Mouse (Mus musculus) E14TG2a.4 (cell line): ENCODE measurements at regions not wholly inside any gene's neighbourhood (a gene's known extent, or its start where the extent isn't known, plus 50 kb on each side); places are given as distances from the start of the nearest gene placed in this dataset.

Experiments used
- H3K27me3 ChIP-seq: 2 replicates; pipeline ENCODE4 v1.6.1; 2014; ENCODE audit warnings: low read length, control low read depth; ENCODE audit not compliant: insufficient read depth
- H3K36me3 ChIP-seq: 2 replicates; pipeline ENCODE4 v1.6.1; 2014; ENCODE audit warnings: low read length, control low read depth; ENCODE audit not compliant: insufficient read depth
- H3K4me1 ChIP-seq: replicated peaks from 2 replicates; pipeline ENCODE4 v1.6.1; 2014; ENCODE audit warnings: low read depth, low read length, control low read depth
- H3K4me3 ChIP-seq: replicated peaks from 2 replicates; pipeline ENCODE4 v1.5.1; 2014; ENCODE audit warnings: mild to moderate bottlenecking, low read length
- H3K9me3 ChIP-seq: 2 replicates; pipeline ENCODE4 v1.6.1; 2014; ENCODE audit warnings: low read length, control low read depth
- CTCF ChIP-seq: conservative IDR thresholded peaks from 2 replicates; pipeline ENCODE4 v1.5.1; 2014; ENCODE audit warnings: low read length
- NANOG ChIP-seq: IDR thresholded peaks from 2 replicates; pipeline ENCODE4 v1.6.1; 2014; ENCODE audit warnings: borderline replicate concordance, low read length, mixed read lengths
- POU5F1 ChIP-seq: IDR thresholded peaks from 2 replicates; pipeline ENCODE4 v1.6.1; 2014; ENCODE audit warnings: low read length, borderline replicate concordance

DNA sequence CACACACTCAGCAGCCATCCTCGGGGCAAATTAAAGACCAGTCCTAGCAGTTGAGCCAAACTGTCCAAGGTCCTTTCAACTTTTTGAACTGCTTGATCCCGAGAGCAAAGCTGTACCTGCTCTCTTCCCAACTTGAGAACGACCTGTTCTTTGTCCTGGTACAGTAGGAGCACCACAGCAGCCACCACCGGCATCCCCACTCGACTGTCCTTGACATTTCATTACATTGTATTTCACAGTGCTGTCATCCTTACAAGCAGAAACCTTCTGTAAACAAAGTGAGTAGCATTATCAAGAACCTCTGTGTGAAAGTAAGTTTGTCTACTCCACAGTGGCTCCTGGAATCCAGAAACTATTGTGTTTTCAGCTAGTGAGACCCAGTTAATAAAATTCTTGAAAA is 240.2 kb upstream of the Zfp462 start:
- Histone ChIP-seq H3K36me3 (no peaks in the 10 kb centered on the region), H3K9me3 (no peaks in the 10 kb centered on the region), H3K27me3 (no peaks in the 10 kb centered on the region), H3K4me3 (no peak overlapping the region), H3K4me1 (no peaks in the 10 kb centered on the region)
- TF ChIP-seq POU5F1 (no peak), NANOG (no peak)

DNA sequence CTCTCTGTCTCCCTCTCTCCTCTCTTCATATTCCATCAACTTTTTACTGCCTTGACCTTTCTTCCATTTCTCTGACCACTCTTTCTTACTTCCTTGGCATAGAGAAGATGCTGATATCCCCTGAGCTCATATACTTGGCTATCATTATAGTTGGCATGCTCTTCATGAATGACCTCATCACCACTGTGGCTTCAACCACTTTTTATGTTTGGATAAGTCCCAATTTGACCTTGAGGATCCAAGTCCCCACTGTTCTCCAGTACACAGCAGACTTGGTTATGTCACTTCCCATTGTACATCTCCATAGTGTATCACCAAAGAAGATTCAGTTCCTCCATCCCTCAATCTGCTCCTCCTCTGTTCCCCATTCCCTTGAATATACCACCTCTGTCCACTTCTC is 235.1 kb upstream of the Zfp462 start:
- no peaks in the 10 kb centered on the region for H3K9me3 ChIP-seq
- no peak overlapping the region for H3K4me3 ChIP-seq
- H3K36me3 ChIP-seq: no peaks in the 10 kb centered on the region
- H3K27me3 ChIP-seq: no peaks in the 10 kb centered on the region
- TF ChIP-seq NANOG (no peak), POU5F1 (no peak), CTCF (no peak)
- H3K4me1 ChIP-seq: no peaks in the 10 kb centered on the region

DNA sequence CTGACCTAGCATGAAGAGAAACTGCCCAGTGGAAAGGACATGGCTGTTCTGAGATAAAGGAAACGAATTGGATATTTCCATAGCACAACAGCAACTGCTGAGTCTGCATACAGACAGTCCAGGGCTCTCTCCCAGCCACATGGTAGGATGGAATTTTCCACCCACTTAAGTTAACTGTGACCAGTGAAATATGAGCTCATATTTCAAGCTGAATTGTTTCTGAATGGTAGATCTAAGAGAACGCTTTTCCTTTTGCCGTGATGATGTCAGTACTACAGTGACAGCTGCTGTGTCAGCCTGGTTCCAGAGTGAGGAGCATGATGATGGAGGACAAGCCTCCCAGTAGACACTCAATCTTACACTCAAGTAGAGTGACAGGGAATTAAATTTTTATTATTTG is 231.9 kb upstream of the Zfp462 start:
- Histone ChIP-seq H3K9me3 (no peaks in the 10 kb centered on the region), H3K36me3 (no peaks in the 10 kb centered on the region), H3K4me1 (no peaks in the 10 kb centered on the region), H3K27me3 (no peaks in the 10 kb centered on the region), H3K4me3 (no peak overlapping the region)
- no peak for TF ChIP-seq CTCF
- TF ChIP-seq NANOG: no peak
- TF ChIP-seq POU5F1: no peak

DNA sequence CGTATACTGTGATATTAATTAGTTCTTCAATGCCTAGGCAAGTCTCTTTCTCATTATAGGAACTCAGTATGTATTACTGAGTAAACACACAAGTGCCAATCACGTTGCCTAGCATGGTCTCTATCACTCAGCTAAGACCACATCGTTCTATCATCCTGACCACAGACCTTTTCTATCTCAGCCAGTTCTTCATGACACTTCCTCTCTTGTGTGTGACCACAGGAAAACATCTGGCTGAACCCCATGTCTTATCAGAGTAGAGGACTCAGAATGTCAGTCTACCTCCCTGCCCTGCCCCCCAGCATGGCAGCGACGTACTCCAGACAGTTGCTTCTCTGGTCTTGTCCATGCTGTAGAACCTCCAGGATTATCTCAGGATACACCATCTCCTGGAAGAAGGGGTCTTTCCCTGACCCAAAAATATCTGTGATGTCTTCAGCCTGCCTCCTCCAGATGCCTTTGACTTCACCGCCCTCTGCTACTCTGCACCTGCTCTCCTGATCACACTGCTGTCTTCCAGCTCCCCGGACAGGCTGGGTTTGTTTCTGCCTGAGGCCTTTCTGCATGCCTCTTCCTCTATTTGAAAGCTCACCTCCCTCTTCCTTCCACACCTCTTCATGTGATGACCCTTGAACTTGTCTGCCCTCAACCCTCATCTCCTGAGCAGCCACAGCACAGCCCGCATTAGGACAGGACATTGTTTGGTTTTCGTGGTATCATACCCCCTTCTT is 230.1 kb upstream of the Zfp462 start:
- Histone ChIP-seq H3K4me1 (no peaks in the 10 kb centered on the region), H3K9me3 (no peaks in the 10 kb centered on the region), H3K36me3 (no peaks in the 10 kb centered on the region), H3K27me3 (no peaks in the 10 kb centered on the region), H3K4me3 (no peak overlapping the region)
- TF ChIP-seq CTCF (no peak), NANOG (no peak), POU5F1 (no peak)

DNA sequence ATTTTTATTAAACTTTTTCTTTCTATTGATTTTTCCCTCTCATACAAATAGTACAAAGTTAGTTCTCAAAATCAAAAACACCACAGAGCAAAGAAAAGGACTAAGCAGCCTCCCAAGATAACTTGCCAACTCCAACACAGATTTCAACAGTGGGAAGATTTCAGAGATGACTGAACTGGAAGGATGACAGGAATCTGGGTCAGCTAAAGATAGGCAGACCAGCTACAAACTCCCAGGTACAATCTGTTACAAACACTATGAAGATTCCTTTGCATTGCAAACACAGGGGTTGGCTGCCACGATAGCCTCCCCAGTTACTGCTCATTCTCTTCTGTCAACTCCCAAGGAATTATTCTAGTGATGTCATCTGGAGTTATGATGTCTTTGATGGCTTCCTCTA is 226.8 kb upstream of the Zfp462 start:
- no peak for TF ChIP-seq NANOG
- TF ChIP-seq POU5F1: no peak
- TF ChIP-seq CTCF: no peak
- Histone ChIP-seq H3K36me3 (no peaks in the 10 kb centered on the region), H3K4me3 (no peak overlapping the region)

DNA sequence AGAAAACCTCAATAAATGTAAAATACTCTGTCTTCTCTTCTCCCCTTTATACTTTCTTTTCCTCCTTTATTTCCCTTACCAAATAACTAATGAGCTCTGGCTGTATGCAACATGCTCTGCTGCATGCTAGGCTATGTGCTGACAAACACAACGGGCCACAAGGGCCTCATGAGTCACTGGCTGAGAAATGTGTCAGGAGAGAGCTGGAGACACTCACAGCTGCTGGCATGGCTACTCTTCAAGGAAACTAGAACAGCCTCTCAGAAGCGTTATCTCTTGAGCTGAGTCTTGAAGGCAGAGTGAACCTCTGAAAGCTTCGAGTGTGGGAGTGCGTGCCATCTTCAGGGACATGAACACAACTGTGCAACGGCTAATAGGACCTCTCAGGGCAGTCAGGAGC is 205.8 kb upstream of the Zfp462 start:
- Histone ChIP-seq H3K36me3 (no peaks in the 10 kb centered on the region), H3K27me3 (no peaks in the 10 kb centered on the region), H3K4me3 (no peak overlapping the region), H3K4me1 (no peaks in the 10 kb centered on the region), H3K9me3 (no peaks in the 10 kb centered on the region)
- TF ChIP-seq NANOG: no peak
- TF ChIP-seq POU5F1: no peak
- no peak for TF ChIP-seq CTCF

More for the DNA sequence above, 226.8 kb upstream of the Zfp462 start:
- H3K27me3 ChIP-seq: no peaks in the 10 kb centered on the region
- no peaks in the 10 kb centered on the region for H3K4me1 ChIP-seq
- no peaks in the 10 kb centered on the region for H3K9me3 ChIP-seq

DNA sequence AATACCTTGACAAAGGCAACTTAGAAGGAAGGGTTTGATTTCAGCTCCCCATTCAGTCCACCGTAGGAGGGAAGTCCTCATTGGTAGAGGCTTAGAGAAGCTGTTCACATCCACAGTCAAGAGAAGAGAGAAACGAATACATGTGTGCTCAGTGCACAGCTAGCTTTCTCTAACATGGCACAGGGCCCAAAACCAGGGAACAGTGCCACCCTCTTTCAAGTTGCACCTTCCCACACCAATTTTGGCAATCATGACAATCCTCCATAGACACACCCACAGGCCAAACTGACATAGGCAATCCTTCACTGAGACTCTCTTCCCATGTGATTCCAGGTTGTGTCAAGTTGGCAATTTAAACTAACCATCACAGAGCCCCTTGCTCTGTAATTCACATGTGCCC is 193.4 kb upstream of the Zfp462 start:
- H3K27me3 ChIP-seq: no peaks in the 10 kb centered on the region
- no peak for TF ChIP-seq POU5F1
- no peak for TF ChIP-seq CTCF
- TF ChIP-seq NANOG: no peak
- no peaks in the 10 kb centered on the region for H3K4me1 ChIP-seq
- H3K9me3 ChIP-seq: no peaks in the 10 kb centered on the region
- no peak overlapping the region for H3K4me3 ChIP-seq
- no peaks in the 10 kb centered on the region for H3K36me3 ChIP-seq

DNA sequence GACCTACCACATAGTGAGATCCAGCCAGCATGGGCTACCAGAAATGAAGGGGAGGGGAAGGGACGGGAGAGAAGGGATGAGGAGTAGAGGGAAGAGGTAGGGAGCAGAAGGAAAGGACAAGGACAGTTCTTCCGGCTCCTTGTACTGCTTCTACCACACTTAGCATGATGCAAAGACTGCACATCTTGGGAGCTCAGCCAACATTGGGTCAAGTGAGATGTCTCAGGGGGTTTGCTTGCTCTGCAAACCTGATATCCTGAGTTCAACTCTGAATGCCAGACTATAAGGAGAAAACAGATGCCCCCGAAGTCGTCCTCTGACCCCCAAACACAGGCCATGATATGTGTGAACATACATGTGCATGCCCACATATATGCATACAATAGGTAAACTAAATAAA is 188.4 kb upstream of the Zfp462 start:
- no peak overlapping the region for H3K4me3 ChIP-seq
- H3K4me1 ChIP-seq: peaks cover 10% of the 10 kb centered on the region
- no peaks in the 10 kb centered on the region for H3K9me3 ChIP-seq
- no peaks in the 10 kb centered on the region for H3K27me3 ChIP-seq
- H3K36me3 ChIP-seq: no peaks in the 10 kb centered on the region
- no peak for TF ChIP-seq POU5F1
- no peak for TF ChIP-seq NANOG
- TF ChIP-seq CTCF: no peak

DNA sequence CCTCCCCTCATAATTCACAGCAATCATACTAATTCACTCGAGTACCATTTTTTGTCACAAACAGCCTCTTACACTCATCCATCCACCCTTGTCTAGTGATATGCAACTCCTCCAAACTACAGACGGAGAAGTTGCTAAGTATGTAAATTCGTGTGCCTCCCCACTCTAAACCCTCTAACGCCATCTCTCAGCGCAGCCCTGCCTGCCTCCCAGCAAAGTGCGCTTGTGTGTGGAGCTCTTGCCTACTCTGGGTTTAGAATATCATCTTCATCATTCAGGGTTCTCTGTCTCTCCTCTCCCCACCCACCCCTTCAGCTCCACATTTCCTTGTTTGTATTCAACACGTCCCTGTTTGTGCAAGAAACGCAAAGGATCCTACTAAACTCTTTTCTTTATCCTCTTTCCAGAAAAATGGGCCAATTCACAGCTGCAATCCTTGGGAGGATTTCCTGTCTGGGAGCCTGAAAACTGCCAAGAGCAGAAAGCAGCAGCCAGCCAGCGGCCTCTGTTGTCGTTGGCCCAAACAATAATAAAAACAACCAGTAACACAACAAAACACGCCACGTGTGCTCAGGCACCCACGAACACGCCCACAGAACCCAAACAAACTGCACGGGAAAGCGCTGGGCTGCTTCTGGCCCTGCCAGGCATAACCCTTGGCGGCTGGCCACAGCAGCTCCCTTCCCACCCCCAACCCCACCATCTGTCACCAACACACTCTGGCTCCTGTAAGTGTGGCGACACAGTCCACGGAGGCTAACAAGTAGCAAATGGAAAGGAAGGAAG is 186.9 kb upstream of the Zfp462 start:
- Histone ChIP-seq H3K27me3 (no peaks in the 10 kb centered on the region), H3K4me3 (peak overlapping the region; percentile 62), H3K36me3 (no peaks in the 10 kb centered on the region), H3K9me3 (no peaks in the 10 kb centered on the region), H3K4me1 (peaks cover 10% of the 10 kb centered on the region)
- no peak for TF ChIP-seq CTCF
- TF ChIP-seq NANOG: no peak
- TF ChIP-seq POU5F1: no peak
